Mouse (Mus musculus): Measurements from ENCODE around the gene Metrn. TPM values are rescaled to one million over a fixed set of nuclear protein-coding genes. Genes with fewer than 3 reads are reported as not detected.

Gene Metrn
- polyA plus RNA-seq, 1 experiment from 2014 or later, result 50.1 TPM

GRCm38 (mm10) chr17:25756378-25757242, 40.3 kb downstream of the Metrn start:
- H3K27me3 ChIP-seq, result no peaks in the 10 kb centered on the region
- no peak for ATAC-seq (ENCODE audit: insufficient number of reproducible peaks, insufficient read depth, low FRiP score, low TSS enrichment, low read depth)
- 76% methylated on average over 9 of the region's 9 CpGs for WGBS
- no peak overlapping the region for H3K9ac ChIP-seq
- H3K36me3 ChIP-seq, result no peaks in the 10 kb centered on the region
- H3K9me3 ChIP-seq, result no peaks in the 10 kb centered on the region
- H3K27ac ChIP-seq, result no peak overlapping the region
- H3K4me3 ChIP-seq, result no peak overlapping the region
- no peak overlapping the region for H3K4me2 ChIP-seq
- peaks cover 5% of the 10 kb centered on the region for H3K4me1 ChIP-seq

GRCm38 (mm10) chr17:25755627-25756377, 41.1 kb downstream of the Metrn start:
- Histone ChIP-seq H3K4me2 (no peak overlapping the region), H3K4me3 (no peak overlapping the region), H3K36me3 (no peaks in the 10 kb centered on the region), H3K9ac (no peak overlapping the region), H3K27ac (no peak overlapping the region), H3K4me1 (peaks cover 12% of the 10 kb centered on the region), H3K9me3 (no peaks in the 10 kb centered on the region), H3K27me3 (no peaks in the 10 kb centered on the region)
- WGBS, result 24% methylated on average over 4 of the region's 4 CpGs
- no peak for ATAC-seq (ENCODE audit: insufficient number of reproducible peaks, insufficient read depth, low FRiP score, low TSS enrichment, low read depth)

GRCm38 (mm10) chr17:25755086-25755485, 41.9 kb downstream of the Metrn start:
- Histone ChIP-seq H3K27ac (no peak overlapping the region), H3K9ac (peak overlapping the region; percentile 21; the same call in 1 of the 2 replicates), H3K4me1 (peaks cover 12% of the 10 kb centered on the region), H3K27me3 (no peaks in the 10 kb centered on the region), H3K4me3 (no peak overlapping the region), H3K4me2 (no peak overlapping the region), H3K9me3 (no peaks in the 10 kb centered on the region), H3K36me3 (no peaks in the 10 kb centered on the region)
- WGBS, result 77% methylated on average over 4 of the region's 4 CpGs
- no peak for ATAC-seq (ENCODE audit: insufficient number of reproducible peaks, insufficient read depth, low FRiP score, low TSS enrichment, low read depth)

GRCm38 (mm10) chr17:25754241-25754640, 42.7 kb downstream of the Metrn start, which contains the start of gene Msln:
Msln (minus strand) TSS chr17:25754378.
- no peaks in the 10 kb centered on the region for H3K36me3 ChIP-seq
- H3K4me3 ChIP-seq, result no peak within 1 kb of the TSS
- WGBS, result 83% methylated on average over 9 of the region's 9 CpGs
- H3K9ac ChIP-seq, result peak within 1 kb of the TSS; percentile 21; the same call in 1 of the 2 replicates
- H3K27me3 ChIP-seq, result no peaks in the 10 kb centered on the region
- no peak within 1 kb of the TSS for H3K4me2 ChIP-seq
- H3K9me3 ChIP-seq, result no peaks in the 10 kb centered on the region
- no peak for ATAC-seq (ENCODE audit: insufficient number of reproducible peaks, insufficient read depth, low FRiP score, low TSS enrichment, low read depth)
- peaks cover 12% of the 10 kb centered on the region for H3K4me1 ChIP-seq
- no peak within 1 kb of the TSS for H3K27ac ChIP-seq

- Histone ChIP-seq H3K9me3 (no peaks in the 10 kb centered on the region), H3K4me1 (peaks cover 12% of the 10 kb centered on the region), H3K36me3 (no peaks in the 10 kb centered on the region), H3K9ac (peak overlapping the region; percentile 54), H3K27me3 (0 out of 2 replicates have a peak, but pooled peaks cover 3% of the 10 kb centered on the region), H3K4me2 (no peak overlapping the region), H3K4me3 (no peak overlapping the region), H3K27ac (no peak overlapping the region)
- 37% methylated on average over 5 of the region's 5 CpGs for WGBS
- ATAC-seq (ENCODE audit: insufficient number of reproducible peaks, insufficient read depth, low FRiP score, low TSS enrichment, low read depth), result no peak
Measured at GRCm38 (mm10) chr17:25751446-25751845, 45.5 kb downstream of the Metrn start.

GRCm38 (mm10) chr17:25749314-25749713, 47.6 kb downstream of the Metrn start:
- Histone ChIP-seq H3K4me2 (no peak overlapping the region), H3K27ac (no peak overlapping the region), H3K4me1 (peaks cover 8% of the 10 kb centered on the region), H3K36me3 (no peaks in the 10 kb centered on the region), H3K9ac (no peak overlapping the region), H3K9me3 (no peaks in the 10 kb centered on the region), H3K4me3 (no peak overlapping the region), H3K27me3 (0 out of 2 replicates have a peak, but pooled peaks cover 3% of the 10 kb centered on the region)
- no peak for ATAC-seq (ENCODE audit: insufficient number of reproducible peaks, insufficient read depth, low FRiP score, low TSS enrichment, low read depth)
- 77% methylated on average over 6 of the region's 6 CpGs for WGBS

GRCm38 (mm10) chr17:25748238-25748637, 48.7 kb downstream of the Metrn start:
- 94% methylated on average over 4 of the region's 4 CpGs for WGBS
- H3K27ac ChIP-seq, result no peak overlapping the region
- H3K9me3 ChIP-seq, result no peaks in the 10 kb centered on the region
- H3K36me3 ChIP-seq, result no peaks in the 10 kb centered on the region
- 0 out of 2 replicates have a peak, but pooled peaks cover 3% of the 10 kb centered on the region for H3K27me3 ChIP-seq
- peaks cover 8% of the 10 kb centered on the region for H3K4me1 ChIP-seq
- H3K9ac ChIP-seq, result no peak overlapping the region
- H3K4me3 ChIP-seq, result no peak overlapping the region
- no peak for ATAC-seq (ENCODE audit: insufficient number of reproducible peaks, insufficient read depth, low FRiP score, low TSS enrichment, low read depth)
- H3K4me2 ChIP-seq, result no peak overlapping the region

- no peak for ATAC-seq (ENCODE audit: insufficient number of reproducible peaks, insufficient read depth, low FRiP score, low TSS enrichment, low read depth)
- H3K4me3 ChIP-seq, result no peak overlapping the region
- H3K27me3 ChIP-seq, result 0 out of 2 replicates have a peak, but pooled peaks cover 3% of the 10 kb centered on the region
- no peaks in the 10 kb centered on the region for H3K36me3 ChIP-seq
- no peak overlapping the region for H3K4me2 ChIP-seq
- no peak overlapping the region for H3K9ac ChIP-seq
- H3K27ac ChIP-seq, result no peak overlapping the region
- whole genome bisulfite sequencing, result 80% methylated on average over 10 of the region's 10 CpGs
- H3K9me3 ChIP-seq, result no peaks in the 10 kb centered on the region
- H3K4me1 ChIP-seq, result no peaks in the 10 kb centered on the region
Measured at GRCm38 (mm10) chr17:25744311-25744710, 52.6 kb downstream of the Metrn start.

GRCm38 (mm10) chr17:25743831-25744230, 53.1 kb downstream of the Metrn start:
- Histone ChIP-seq H3K36me3 (no peaks in the 10 kb centered on the region), H3K9me3 (no peaks in the 10 kb centered on the region), H3K27ac (no peak overlapping the region), H3K4me3 (no peak overlapping the region), H3K27me3 (0 out of 2 replicates have a peak, but pooled peaks cover 3% of the 10 kb centered on the region), H3K9ac (no peak overlapping the region), H3K4me2 (no peak overlapping the region), H3K4me1 (no peaks in the 10 kb centered on the region)
- no peak for ATAC-seq (ENCODE audit: insufficient number of reproducible peaks, insufficient read depth, low FRiP score, low TSS enrichment, low read depth)
- 92% methylated on average over 9 of the region's 9 CpGs for WGBS
